Mouse (Mus musculus): Measurements from ENCODE around the gene Frmd5. TPM values are rescaled to one million over a fixed set of nuclear protein-coding genes. Genes with fewer than 3 reads are reported as not detected.

Gene Frmd5
- polyA plus RNA-seq (2012; rRNA removed) = 0.18 and 0.45 TPM in 2 replicates

- Histone ChIP-seq H3K4me3 (ENCODE audit: insufficient read depth, low read depth, low read length) (peak within 1 kb of the TSS; percentile 43), H3K36me3 (ENCODE audit: control insufficient read depth, insufficient read depth, low read length) (no peaks in the 10 kb centered on the region), H3K27me3 (replicated peaks; ENCODE audit: control insufficient read depth, insufficient read depth, low read length) (peaks cover 5% of the 10 kb centered on the region), H3K27ac (ENCODE audit: insufficient read depth, low read depth, low read length) (no peak within 1 kb of the TSS), H3K4me1 (ENCODE audit: control insufficient read depth, insufficient read depth, low read length) (no peaks in the 10 kb centered on the region; the same call in 1 of the 2 replicates)
- peak; percentile 93 for DNase-seq
- 2% methylated on average over 35 of the region's 35 CpGs for WGBS
- TF ChIP-seq CTCF (conservative IDR thresholded peaks at IDR 0.05; ENCODE audit: insufficient read depth, insufficient read length, low read depth, low read length) (no peak), POLR2A (IDR thresholded peaks at IDR 0.05; ENCODE audit: low read depth, low read length) (no peak)
Observed at GRCm38 (mm10) chr2:121806959-121807653, at the start of gene Frmd5. Frmd5 (minus strand) TSS chr2:121807087.

DNA sequence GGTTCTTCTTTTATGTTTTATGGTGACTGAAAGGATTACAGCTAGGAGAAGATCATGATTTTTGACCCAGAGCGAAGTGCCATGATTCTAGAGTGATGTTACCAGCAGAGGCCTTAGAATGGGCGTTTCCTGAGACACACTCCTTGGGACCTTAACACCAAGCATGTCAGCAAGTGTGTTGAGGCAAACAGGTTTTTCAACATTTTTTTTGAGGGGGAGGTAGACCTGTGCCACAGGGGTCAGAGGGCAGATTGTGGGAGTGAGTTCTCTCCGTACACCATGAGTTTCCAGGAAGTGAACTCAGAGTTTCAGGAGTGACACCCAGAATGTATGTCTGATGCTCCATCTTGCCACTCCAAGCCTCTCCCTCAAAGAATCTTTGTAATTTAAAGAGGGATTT, 47.1 kb upstream of the Frmd5 start:
- TF ChIP-seq CTCF (conservative IDR thresholded peaks at IDR 0.05; ENCODE audit: insufficient read depth, insufficient read length, low read depth, low read length) (no peak), POLR2A (IDR thresholded peaks at IDR 0.05; ENCODE audit: low read depth, low read length) (no peak)
- no peak overlapping the region for H3K27ac ChIP-seq (ENCODE audit: insufficient read depth, low read depth, low read length)
- no peaks in the 10 kb centered on the region for H3K36me3 ChIP-seq (ENCODE audit: control insufficient read depth, insufficient read depth, low read length)
- WGBS = 79% methylated on average over 3 of the region's 3 CpGs
- no peak overlapping the region for H3K4me3 ChIP-seq (ENCODE audit: insufficient read depth, low read depth, low read length)
- no peaks in the 10 kb centered on the region for H3K4me1 ChIP-seq (ENCODE audit: control insufficient read depth, insufficient read depth, low read length)
- H3K27me3 ChIP-seq (replicated peaks; ENCODE audit: control insufficient read depth, insufficient read depth, low read length) = no peaks in the 10 kb centered on the region
- DNase-seq = no peak

GRCm38 (mm10) chr2:121852045-121852444, 45.2 kb upstream of the Frmd5 start:
- H3K4me3 ChIP-seq (ENCODE audit: insufficient read depth, low read depth, low read length) = no peak overlapping the region
- no peak for DNase-seq
- TF ChIP-seq CTCF (conservative IDR thresholded peaks at IDR 0.05; ENCODE audit: insufficient read depth, insufficient read length, low read depth, low read length) = no peak
- TF ChIP-seq POLR2A (IDR thresholded peaks at IDR 0.05; ENCODE audit: low read depth, low read length) = no peak
- 59% methylated on average over 2 of the region's 2 CpGs for WGBS
- no peak overlapping the region for H3K27ac ChIP-seq (ENCODE audit: insufficient read depth, low read depth, low read length)
- H3K36me3 ChIP-seq (ENCODE audit: control insufficient read depth, insufficient read depth, low read length) = no peaks in the 10 kb centered on the region
- H3K4me1 ChIP-seq (ENCODE audit: control insufficient read depth, insufficient read depth, low read length) = no peaks in the 10 kb centered on the region
- no peaks in the 10 kb centered on the region for H3K27me3 ChIP-seq (replicated peaks; ENCODE audit: control insufficient read depth, insufficient read depth, low read length)

- DNase-seq = no peak
- Histone ChIP-seq H3K27me3 (replicated peaks; ENCODE audit: control insufficient read depth, insufficient read depth, low read length) (no peaks in the 10 kb centered on the region), H3K4me3 (ENCODE audit: insufficient read depth, low read depth, low read length) (no peak overlapping the region), H3K27ac (ENCODE audit: insufficient read depth, low read depth, low read length) (no peak overlapping the region), H3K4me1 (ENCODE audit: control insufficient read depth, insufficient read depth, low read length) (no peaks in the 10 kb centered on the region), H3K36me3 (ENCODE audit: control insufficient read depth, insufficient read depth, low read length) (no peaks in the 10 kb centered on the region)
- whole genome bisulfite sequencing = 61% methylated on average over 8 of the region's 8 CpGs
- TF ChIP-seq POLR2A (IDR thresholded peaks at IDR 0.05; ENCODE audit: low read depth, low read length) = no peak
- no peak for TF ChIP-seq CTCF (conservative IDR thresholded peaks at IDR 0.05; ENCODE audit: insufficient read depth, insufficient read length, low read depth, low read length)
Observed at GRCm38 (mm10) chr2:121846050-121846449, 39.2 kb upstream of the Frmd5 start.

DNA sequence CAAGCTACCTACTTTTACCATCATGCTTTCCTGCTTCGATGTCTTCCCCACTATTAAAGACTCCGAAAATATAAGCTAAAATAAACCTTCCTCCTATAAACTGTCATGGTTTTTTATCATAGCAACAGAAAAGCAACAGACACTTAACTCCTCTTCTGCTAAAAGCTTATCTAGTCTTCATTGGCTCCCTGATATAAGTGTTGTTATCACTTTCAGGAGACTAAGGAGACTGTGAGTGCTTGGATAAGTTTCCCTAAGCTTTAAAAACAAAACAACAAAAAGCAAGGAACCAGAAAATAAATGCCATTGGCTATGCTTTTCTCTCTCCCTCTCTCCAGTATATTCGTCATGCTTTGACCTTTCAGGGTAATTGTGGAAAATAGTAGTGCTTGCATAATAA, 35.4 kb upstream of the Frmd5 start:
- WGBS = 68% methylated on average over 3 of the region's 3 CpGs
- no peak overlapping the region for H3K27ac ChIP-seq (ENCODE audit: insufficient read depth, low read depth, low read length)
- no peaks in the 10 kb centered on the region; the same call in 1 of the 2 replicates for H3K27me3 ChIP-seq (replicated peaks; ENCODE audit: control insufficient read depth, insufficient read depth, low read length)
- no peak for DNase-seq
- no peaks in the 10 kb centered on the region for H3K4me1 ChIP-seq (ENCODE audit: control insufficient read depth, insufficient read depth, low read length)
- no peak for TF ChIP-seq POLR2A (IDR thresholded peaks at IDR 0.05; ENCODE audit: low read depth, low read length)
- H3K4me3 ChIP-seq (ENCODE audit: insufficient read depth, low read depth, low read length) = no peak overlapping the region
- H3K36me3 ChIP-seq (ENCODE audit: control insufficient read depth, insufficient read depth, low read length) = no peaks in the 10 kb centered on the region

DNA sequence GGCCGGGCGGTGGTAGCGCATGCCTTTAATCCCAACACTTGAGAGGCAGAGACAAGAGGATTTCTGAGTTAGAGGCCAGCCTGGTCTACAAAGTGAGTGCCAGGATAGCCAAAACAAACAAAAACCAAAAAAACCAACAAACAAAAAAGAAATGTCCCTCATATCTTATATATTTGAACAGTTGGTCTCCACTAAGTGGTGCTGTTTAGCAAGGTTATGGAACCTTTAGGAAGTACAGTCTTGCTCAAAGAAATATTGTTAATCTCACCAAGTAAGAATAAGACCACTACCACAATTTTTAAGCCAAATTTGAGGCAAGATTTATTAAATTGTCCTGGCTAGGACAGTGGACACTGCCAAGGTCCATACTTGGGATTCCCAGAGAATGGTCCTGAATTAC, 34.6 kb upstream of the Frmd5 start:
- Histone ChIP-seq H3K27ac (ENCODE audit: insufficient read depth, low read depth, low read length) (no peak overlapping the region), H3K4me1 (ENCODE audit: control insufficient read depth, insufficient read depth, low read length) (no peaks in the 10 kb centered on the region), H3K27me3 (replicated peaks; ENCODE audit: control insufficient read depth, insufficient read depth, low read length) (no peaks in the 10 kb centered on the region; the same call in 1 of the 2 replicates), H3K36me3 (ENCODE audit: control insufficient read depth, insufficient read depth, low read length) (no peaks in the 10 kb centered on the region), H3K4me3 (ENCODE audit: insufficient read depth, low read depth, low read length) (no peak overlapping the region)
- no peak for TF ChIP-seq CTCF (conservative IDR thresholded peaks at IDR 0.05; ENCODE audit: insufficient read depth, insufficient read length, low read depth, low read length)
- TF ChIP-seq POLR2A (IDR thresholded peaks at IDR 0.05; ENCODE audit: low read depth, low read length) = no peak
- 99% methylated on average over 3 of the region's 3 CpGs for WGBS
- peak; percentile 7 for DNase-seq

- Histone ChIP-seq H3K27me3 (replicated peaks; ENCODE audit: control insufficient read depth, insufficient read depth, low read length) (no peaks in the 10 kb centered on the region), H3K4me3 (ENCODE audit: insufficient read depth, low read depth, low read length) (no peak overlapping the region), H3K27ac (ENCODE audit: insufficient read depth, low read depth, low read length) (no peak overlapping the region), H3K36me3 (ENCODE audit: control insufficient read depth, insufficient read depth, low read length) (no peaks in the 10 kb centered on the region), H3K4me1 (ENCODE audit: control insufficient read depth, insufficient read depth, low read length) (no peaks in the 10 kb centered on the region)
- DNase-seq = no peak
- WGBS = 29% methylated on average over 3 of the region's 3 CpGs
- no peak for TF ChIP-seq POLR2A (IDR thresholded peaks at IDR 0.05; ENCODE audit: low read depth, low read length)
- TF ChIP-seq CTCF (conservative IDR thresholded peaks at IDR 0.05; ENCODE audit: insufficient read depth, insufficient read length, low read depth, low read length) = no peak
Observed at GRCm38 (mm10) chr2:121834926-121835325, 28.0 kb upstream of the Frmd5 start.
